Mouse (Mus musculus) brain, adult 2 months (tissue): ENCODE measurements around the gene Nmi.

Source experiments
- DNase-seq: peaks from one replicate; pipeline ENCODE4 v3.0.0; 2011; ENCODE audit warnings: low read depth, low spot score

The Nmi gene

GRCm38 (mm10) chr2:51941832-51942231 lies 31.5 kb downstream of the Nmi start:
- no peak for DNase-seq

GRCm38 (mm10) chr2:51938750-51939149 lies 34.5 kb downstream of the Nmi start:
- DNase-seq = no peak

- no peak for DNase-seq
Measured at GRCm38 (mm10) chr2:51937004-51937403, 36.3 kb downstream of the Nmi start.

GRCm38 (mm10) chr2:51936585-51936984 lies 36.7 kb downstream of the Nmi start:
- DNase-seq = no peak

GRCm38 (mm10) chr2:51935921-51936320 lies 37.4 kb downstream of the Nmi start:
- no peak for DNase-seq

- DNase-seq = peak; percentile 88
Measured at GRCm38 (mm10) chr2:51934574-51935334, 38.5 kb downstream of the Nmi start, which contains the start of gene Rbm43. Gene Rbm43 (minus strand): TSS chr2:51935163.

- no peak for DNase-seq
Measured at GRCm38 (mm10) chr2:51933341-51934134, 39.8 kb downstream of the Nmi start.

GRCm38 (mm10) chr2:51931241-51931640 lies 42.1 kb downstream of the Nmi start:
- no peak for DNase-seq

- peak; percentile 89 for DNase-seq
Measured at GRCm38 (mm10) chr2:51914944-51915680, 58.2 kb downstream of the Nmi start.

- DNase-seq = no peak
Measured at GRCm38 (mm10) chr2:51914532-51914931, 58.8 kb downstream of the Nmi start.

- no peak for DNase-seq
Measured at GRCm38 (mm10) chr2:51912740-51913139, 60.6 kb downstream of the Nmi start.

- DNase-seq = no peak
Measured at GRCm38 (mm10) chr2:51911864-51912263, 61.4 kb downstream of the Nmi start.

- no peak for DNase-seq
Measured at GRCm38 (mm10) chr2:51907538-51908110, 65.7 kb downstream of the Nmi start.

- peak; percentile 11 for DNase-seq
Measured at GRCm38 (mm10) chr2:51905637-51906036, 67.7 kb downstream of the Nmi start.
